13 mouse cellular contexts compared by ENCODE assay signal in the genomic region with DNA sequence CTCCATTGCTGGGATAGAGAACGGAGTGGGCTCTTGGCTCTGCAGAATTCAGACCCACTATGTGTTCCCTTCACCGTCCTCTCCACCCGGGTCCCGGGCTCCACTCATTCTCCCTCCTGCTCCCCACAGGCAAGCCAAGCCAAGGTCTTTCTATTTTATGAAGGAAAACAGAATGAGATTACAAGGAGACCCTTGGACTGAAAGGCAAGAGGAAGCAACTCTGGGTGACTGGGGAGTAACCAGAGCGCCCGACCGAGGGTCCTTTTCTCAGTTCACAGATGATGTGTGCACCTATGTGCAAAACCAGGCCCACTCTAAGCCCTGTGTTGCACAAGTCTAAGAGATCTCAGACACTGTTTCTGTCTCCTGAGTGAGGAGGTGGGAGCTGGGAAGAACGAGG. TPM values are rescaled to one million over a fixed set of nuclear protein-coding genes. Genes with fewer than 3 reads are reported as not detected.
DNase-seq lines count a peak whose midpoint lies in the region; ATAC-seq and TF ChIP-seq lines count a peak whose summit lies in the region.
"Had no signal": no experiment of that assay in that cellular context is flagged by ENCODE, and none has a peak within 500 bp of the region (broad histone marks: within the 10 kb centered on the region; RNA-seq: fewer than 3 reads in every experiment).

No protein-coding gene starts in this region.

- H3K4me1 ChIP-seq in hindbrain, embryonic 10.5 days (replicated peaks), result peaks cover 52% of the 10 kb centered on the region
- peaks cover 7% of the 10 kb centered on the region; the same call in 1 of the 2 replicates for H3K4me1 ChIP-seq in hindbrain, postnatal 0 days (ENCODE audit: insufficient read depth, low read length)
- H3K4me1 ChIP-seq in neural tube, embryonic 11.5 days (ENCODE audit: control insufficient read depth, insufficient read depth, low read length), result peaks cover 26% of the 10 kb centered on the region
- H3K4me1 ChIP-seq in intestine, embryonic 14.5 days (replicated peaks; ENCODE audit: control insufficient read depth, insufficient read depth, low read length), result peaks cover 44% of the 10 kb centered on the region
- H3K4me1 ChIP-seq in stomach, embryonic 16.5 days (ENCODE audit: control insufficient read depth, insufficient read depth, low read length), result peaks cover 33% of the 10 kb centered on the region

- no peak for ATAC-seq in hindbrain, postnatal 0 days
- no peak for ATAC-seq in neural tube, embryonic 11.5 days (ENCODE audit: insufficient read depth, low FRiP score, low TSS enrichment)
- no peak for ATAC-seq in intestine, embryonic 14.5 days (replicated peaks; ENCODE audit: low FRiP score, low TSS enrichment, low read depth)
- no peak for ATAC-seq in stomach, embryonic 16.5 days (ENCODE audit: insufficient read depth, low FRiP score)

- H3K4me3 ChIP-seq in hindbrain, embryonic 10.5 days, result no peak overlapping the region; the same call in 1 of the 2 replicates
- H3K4me3 ChIP-seq in hindbrain, postnatal 0 days (ENCODE audit: low read length), result no peak overlapping the region
- H3K4me3 ChIP-seq in neural tube, embryonic 11.5 days (ENCODE audit: low read depth, low read length), result no peak overlapping the region
- no peak overlapping the region for H3K4me3 ChIP-seq in intestine, embryonic 14.5 days (ENCODE audit: low read depth, low read length)
- H3K4me3 ChIP-seq in stomach, embryonic 16.5 days (replicated peaks; ENCODE audit: low read length), result no peak overlapping the region
- H3K4me3 ChIP-seq: erythroblast, embryonic 14.5 days had no signal

- peak overlapping the region; percentile 89 for H3K27ac ChIP-seq in hindbrain, embryonic 10.5 days
- no peak overlapping the region for H3K27ac ChIP-seq in hindbrain, postnatal 0 days
- peak overlapping the region; percentile 88 for H3K27ac ChIP-seq in neural tube, embryonic 11.5 days (ENCODE audit: low read depth, low read length)
- peak overlapping the region; percentile 97 for H3K27ac ChIP-seq in intestine, embryonic 14.5 days (ENCODE audit: low read depth)
- H3K27ac ChIP-seq in stomach, embryonic 16.5 days (ENCODE audit: low read length), result peak overlapping the region; percentile 95

- H3K9me3 ChIP-seq in hindbrain, embryonic 10.5 days, result no peaks in the 10 kb centered on the region
- H3K9me3 ChIP-seq in hindbrain, postnatal 0 days (ENCODE audit: low read length), result no peaks in the 10 kb centered on the region
- H3K9me3 ChIP-seq in neural tube, embryonic 11.5 days (ENCODE audit: control insufficient read depth, low read length), result no peaks in the 10 kb centered on the region
- no peaks in the 10 kb centered on the region for H3K9me3 ChIP-seq in intestine, embryonic 14.5 days (ENCODE audit: control insufficient read depth, low read length)
- H3K9me3 ChIP-seq in stomach, embryonic 16.5 days (replicated peaks; ENCODE audit: control insufficient read depth, low read length), result no peaks in the 10 kb centered on the region
- H3K9me3 ChIP-seq: G1E had no signal

- H3K36me3 ChIP-seq in hindbrain, embryonic 10.5 days, result no peaks in the 10 kb centered on the region
- H3K36me3 ChIP-seq in hindbrain, postnatal 0 days (ENCODE audit: insufficient read depth, low read length), result no peaks in the 10 kb centered on the region
- no peaks in the 10 kb centered on the region for H3K36me3 ChIP-seq in neural tube, embryonic 11.5 days (ENCODE audit: control insufficient read depth, insufficient read depth, low read length)
- H3K36me3 ChIP-seq in intestine, embryonic 14.5 days (ENCODE audit: control insufficient read depth, insufficient read depth, low read length), result no peaks in the 10 kb centered on the region
- no peaks in the 10 kb centered on the region for H3K36me3 ChIP-seq in stomach, embryonic 16.5 days (ENCODE audit: control insufficient read depth, insufficient read depth, low read length)
- H3K36me3 ChIP-seq: G1E had no signal

- 70% methylated on average over 8 of the region's 8 CpGs for WGBS in hindbrain, embryonic 10.5 days
- WGBS in hindbrain, postnatal 0 days, result 71% methylated on average over 8 of the region's 8 CpGs
- 74% methylated on average over 8 of the region's 8 CpGs for WGBS in neural tube, embryonic 11.5 days
- WGBS in intestine, embryonic 14.5 days, result 49% methylated on average over 8 of the region's 8 CpGs
- WGBS in stomach, embryonic 16.5 days, result 48% methylated on average over 8 of the region's 8 CpGs

- TF ChIP-seq CTCF in hindbrain, postnatal 0 days (IDR thresholded peaks at IDR 0.05; ENCODE audit: low read depth), result no peak

- H3K9ac ChIP-seq in hindbrain, postnatal 0 days (replicated peaks; ENCODE audit: low read length), result no peak overlapping the region
- H3K9ac ChIP-seq in neural tube, embryonic 11.5 days (ENCODE audit: low read length), result no peak overlapping the region; the same call in 1 of the 2 replicates
- peak overlapping the region; percentile 27 for H3K9ac ChIP-seq in intestine, embryonic 14.5 days (ENCODE audit: low read length)
- H3K9ac ChIP-seq in stomach, embryonic 16.5 days (ENCODE audit: low read length), result peak overlapping the region; percentile 34

- no peak for DNase-seq in hindbrain, embryonic 10.5 days (ENCODE audit: low spot score)
- no peak for DNase-seq in hindbrain, postnatal 0 days (ENCODE audit: low spot score)
- DNase-seq in neural tube, embryonic 11.5 days (ENCODE audit: low spot score), result no peak
- DNase-seq in neural tube, embryonic 10.5 days (ENCODE audit: extremely low spot score, low spot score), result no peak
- no peak for DNase-seq in intestine, embryonic 14.5 days (ENCODE audit: low spot score)
- no peak for DNase-seq in right cerebral cortex, postnatal 4 days
- DNase-seq: adrenal gland, adult 8-10 months; cerebellum, adult 18-20 months had no signal

- H3K4me2 ChIP-seq in hindbrain, postnatal 0 days (ENCODE audit: low read depth, low read length), result no peak overlapping the region
- no peak overlapping the region for H3K4me2 ChIP-seq in neural tube, embryonic 11.5 days (ENCODE audit: low read depth)
- H3K4me2 ChIP-seq in intestine, embryonic 14.5 days (ENCODE audit: low read length), result peak overlapping the region; percentile 38
- peak overlapping the region; percentile 17; the same call in 1 of the 2 replicates for H3K4me2 ChIP-seq in stomach, embryonic 16.5 days (ENCODE audit: low read depth, low read length)

- H3K27me3 ChIP-seq in hindbrain, embryonic 10.5 days (ENCODE audit: insufficient read depth, poor library complexity, severe bottlenecking), result peaks cover 19% of the 10 kb centered on the region
- H3K27me3 ChIP-seq in hindbrain, postnatal 0 days (ENCODE audit: insufficient read depth, low read length), result no peaks in the 10 kb centered on the region
- no peaks in the 10 kb centered on the region for H3K27me3 ChIP-seq in neural tube, embryonic 11.5 days (ENCODE audit: control insufficient read depth, insufficient read depth, low read length)
- H3K27me3 ChIP-seq in intestine, embryonic 14.5 days (replicated peaks; ENCODE audit: control insufficient read depth, insufficient read depth, low read length), result no peaks in the 10 kb centered on the region
- no peaks in the 10 kb centered on the region for H3K27me3 ChIP-seq in stomach, embryonic 16.5 days (ENCODE audit: control insufficient read depth, insufficient read depth, low read length)

RNA-seq across cellular contexts. Expression of gene Ccr7, which starts 6.5 kb away (rescaled TPM):
- 0.21 and 0.25 TPM in 2 replicates for polyA plus RNA-seq in hindbrain, embryonic 10.5 days (2016; fragmentation: Nextera tagmentation; extraction: Ambion mirVana)
- total RNA-seq in hindbrain, postnatal 0 days (2014; rRNA removed), result 0.40 TPM in 1 of 2 replicates, not detected in the other
- polyA plus RNA-seq in hindbrain, postnatal 0 days (2015; fragmentation: Nextera tagmentation; extraction: Ambion mirVana), result not detected in 2 replicates
- polyA plus RNA-seq in neural tube, embryonic 11.5 days (2014; fragmentation: Nextera tagmentation; extraction: Ambion mirVana), result 0.39 and 0.41 TPM in 2 replicates
- polyA plus RNA-seq in intestine, embryonic 14.5 days (2014; fragmentation: Nextera tagmentation; extraction: Ambion mirVana), result 0.35 and 0.61 TPM in 2 replicates
- 0.19 TPM in 2 replicates for polyA plus RNA-seq in stomach, embryonic 16.5 days (2015; fragmentation: Nextera tagmentation; extraction: Ambion mirVana)
- total RNA-seq: layer of hippocampus, postnatal 14 days had no signal
- polyA plus RNA-seq: erythroblast, embryonic 14.5 days; G1E had no signal

RNA-seq across cellular contexts. Expression of gene Tns4, which starts 59.3 kb away (rescaled TPM):
- polyA plus RNA-seq in hindbrain, embryonic 10.5 days (2016; fragmentation: Nextera tagmentation; extraction: Ambion mirVana), result 0.67 and 1.0 TPM in 2 replicates
- 1.3 TPM in 1 of 2 replicates, not detected in the other for total RNA-seq in hindbrain, postnatal 0 days (2014; rRNA removed)
- polyA plus RNA-seq in hindbrain, postnatal 0 days (2015; fragmentation: Nextera tagmentation; extraction: Ambion mirVana), result 0.08 TPM in 1 of 2 replicates, not detected in the other
- 0.46 and 0.62 TPM in 2 replicates for polyA plus RNA-seq in neural tube, embryonic 11.5 days (2014; fragmentation: Nextera tagmentation; extraction: Ambion mirVana)
- polyA plus RNA-seq in intestine, embryonic 14.5 days (2014; fragmentation: Nextera tagmentation; extraction: Ambion mirVana), result 0.70 and 0.84 TPM in 2 replicates
- 1.8 and 2.4 TPM in 2 replicates for polyA plus RNA-seq in stomach, embryonic 16.5 days (2015; fragmentation: Nextera tagmentation; extraction: Ambion mirVana)
- total RNA-seq: hematopoietic stem cell, adult 5-6 weeks had no signal
- polyA plus RNA-seq: erythroblast, embryonic 14.5 days had no signal

Comparison
In these comparisons a context has a peak if more than half of its experiments do, and no peak if none do; other contexts are left out.
1. H3K4me2 ChIP-seq: peak in intestine, embryonic 14.5 days (single experiment) and stomach, embryonic 16.5 days (single experiment); none in hindbrain, postnatal 0 days (single experiment) and neural tube, embryonic 11.5 days (single experiment).
2. H3K9ac ChIP-seq: peak in intestine, embryonic 14.5 days (single experiment) and stomach, embryonic 16.5 days (single experiment); none in hindbrain, postnatal 0 days (single experiment) and neural tube, embryonic 11.5 days (single experiment).